Mouse (Mus musculus) hindbrain, embryonic 11.5 days (tissue): ENCODE results near the gene Defb43. TPM values are rescaled to one million over a fixed set of nuclear protein-coding genes. Genes with fewer than 3 reads are reported as not detected.

Experiments used
- ATAC-seq: fragments of 200-750 bp; cut with Nextera tagmentation; 2 replicates; pipeline ENCODE4 v1.8.0; 2017; ENCODE audit warnings: mild to moderate bottlenecking, moderate TSS enrichment, moderate library complexity; ENCODE audit not compliant: low FRiP score
- DNase-seq: peaks from one replicate; pipeline ENCODE4 v3.0.0-alpha.2; 2015; ENCODE audit warnings: low spot score
- H3K27ac ChIP-seq: fragments of 300-500 bp; sonication (generic); 2 replicates; pipeline ENCODE4 v1.5.1; 2014; ENCODE audit warnings: mild to moderate bottlenecking, low read depth, low read length
- H3K27me3 ChIP-seq: fragments of 300-500 bp; sonication (generic); 2 replicates; pipeline ENCODE4 v1.6.1; 2014; ENCODE audit warnings: mild to moderate bottlenecking, low read length, moderate library complexity, mixed read lengths; ENCODE audit not compliant: control insufficient read depth, insufficient read depth
- H3K36me3 ChIP-seq: fragments of 300-500 bp; sonication (generic); 2 replicates; pipeline ENCODE4 v1.6.1; 2014; ENCODE audit warnings: mild to moderate bottlenecking, low read length, moderate library complexity, mixed read lengths; ENCODE audit not compliant: control insufficient read depth, insufficient read depth
- H3K4me1 ChIP-seq: fragments of 300-500 bp; sonication (generic); replicated peaks from 2 replicates; pipeline ENCODE4 v1.6.1; 2014; ENCODE audit warnings: low read length, mixed read lengths; ENCODE audit not compliant: control insufficient read depth, insufficient read depth
- H3K4me2 ChIP-seq: fragments of 300-500 bp; sonication (generic); replicated peaks from 2 replicates; pipeline ENCODE4 v1.6.1; 2014; ENCODE audit warnings: mild to moderate bottlenecking, low read depth, low read length
- H3K4me3 ChIP-seq: fragments of 300-500 bp; sonication (generic); 2 replicates; pipeline ENCODE4 v1.5.1; 2014; ENCODE audit warnings: low read depth, low read length
- H3K9ac ChIP-seq: fragments of 300-500 bp; sonication (generic); 2 replicates; pipeline ENCODE4 v1.6.1; 2014; ENCODE audit warnings: low read depth, low read length
- H3K9me3 ChIP-seq: fragments of 300-500 bp; sonication (generic); 2 replicates; pipeline ENCODE4 v1.6.1; 2016; ENCODE audit warnings: low read length; ENCODE audit not compliant: control insufficient read depth
- WGBS: fragments of 180-500 bp; shearing (Covaris S2); extraction: QIAGEN DNeasy Blood & Tissue Kit; methylation state at CpG from one replicate; pipeline ENCODE4 v1.1.7; 2014; 5-methylcytosine and 5-hydroxymethylcytosine counted together
- polyA plus RNA-seq: library from polyadenylated mRNA; unstranded; fragments of >200 nt; fragmentation: Nextera tagmentation; extraction: Ambion mirVana; gene quantifications from 2 replicates; pipeline ENCODE4 v1.2.1, GENCODE M21; 2014

Defb43 gene
- polyA plus RNA-seq, result not detected in 2 replicates

DNA sequence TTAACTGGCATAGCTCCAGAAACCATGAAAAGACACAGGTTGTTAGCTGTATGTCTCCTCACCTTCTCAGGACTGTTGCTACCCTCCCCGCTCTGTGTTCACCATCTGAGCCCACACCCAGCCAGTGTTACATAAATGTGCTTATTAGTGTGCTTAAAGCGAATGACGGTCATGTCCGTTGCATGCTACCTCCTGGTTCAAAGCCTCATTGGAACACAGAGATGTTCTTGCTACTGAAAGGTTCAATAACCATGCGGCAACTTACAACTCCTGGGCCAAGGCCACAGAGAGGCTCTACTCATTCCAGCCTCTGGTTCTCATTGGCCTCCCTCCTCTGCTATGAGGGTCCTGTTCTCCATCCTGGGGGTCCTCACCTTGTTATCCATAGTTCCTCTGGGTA, at the start of gene Defb43:
TSS of gene Defb43 (plus strand) at position 301 of the 400 bp plus-strand sequence.
- Histone ChIP-seq H3K9ac (no peak within 1 kb of the TSS), H3K4me3 (no peak within 1 kb of the TSS), H3K27me3 (no peaks in the 10 kb centered on the region), H3K36me3 (no peaks in the 10 kb centered on the region), H3K4me1 (no peaks in the 10 kb centered on the region), H3K27ac (no peak within 1 kb of the TSS), H3K4me2 (no peak within 1 kb of the TSS), H3K9me3 (no peaks in the 10 kb centered on the region)
- ATAC-seq (no peak), DNase-seq (no peak)
- 97% methylated on average over 5 of the region's 5 CpGs for WGBS

DNA sequence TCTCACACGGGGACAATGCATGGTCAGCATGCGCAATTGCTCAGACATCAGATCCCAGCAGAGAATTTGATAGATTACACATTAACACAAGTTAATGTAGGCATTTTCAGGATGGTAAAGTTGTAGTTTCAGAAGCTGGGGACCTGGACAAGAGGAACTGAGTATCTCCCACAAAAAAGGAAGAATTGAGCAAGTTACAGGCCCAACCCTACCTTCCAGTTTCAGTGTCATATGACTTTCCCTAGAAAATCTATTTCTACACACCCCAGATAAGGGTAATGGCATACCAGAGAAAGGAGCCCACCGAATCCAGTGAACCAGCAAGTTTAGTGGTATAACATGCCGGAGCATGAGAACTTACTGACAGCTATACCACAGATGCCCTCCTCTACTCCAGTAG, 47.9 kb upstream of the Defb43 start:
- H3K4me1 ChIP-seq, result no peaks in the 10 kb centered on the region
- H3K9ac ChIP-seq, result no peak overlapping the region
- no peaks in the 10 kb centered on the region for H3K9me3 ChIP-seq
- no peak for DNase-seq
- no peak overlapping the region for H3K4me3 ChIP-seq
- no peak overlapping the region for H3K4me2 ChIP-seq
- no peaks in the 10 kb centered on the region for H3K27me3 ChIP-seq
- H3K36me3 ChIP-seq, result 0 out of 2 replicates have a peak, but pooled peaks cover 2% of the 10 kb centered on the region
- 78% methylated on average over 4 of the region's 4 CpGs for whole genome bisulfite sequencing
- no peak overlapping the region for H3K27ac ChIP-seq
- no peak for ATAC-seq

DNA sequence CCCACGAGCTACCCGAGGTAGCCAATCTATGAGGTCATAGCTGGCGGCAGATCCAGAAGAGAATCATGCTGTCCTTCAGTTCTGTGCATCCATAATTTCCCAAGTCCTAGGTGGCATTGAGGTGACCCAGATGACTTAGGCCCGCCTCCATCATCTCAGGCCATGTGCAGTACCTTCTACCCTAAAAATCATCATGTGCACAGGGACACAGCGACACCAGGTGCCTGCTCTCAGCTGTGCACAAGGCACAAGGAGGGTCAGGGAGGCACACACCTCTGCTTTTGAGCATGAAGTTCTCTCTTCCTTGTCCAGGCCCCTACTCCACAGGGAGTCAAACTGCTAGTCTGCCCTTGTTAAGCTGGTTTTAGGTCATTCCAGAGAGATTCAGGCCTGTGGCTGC, 46.2 kb upstream of the Defb43 start:
- no peak overlapping the region for H3K27ac ChIP-seq
- no peaks in the 10 kb centered on the region for H3K4me1 ChIP-seq
- H3K36me3 ChIP-seq, result no peaks in the 10 kb centered on the region
- H3K4me3 ChIP-seq, result no peak overlapping the region
- H3K27me3 ChIP-seq, result no peaks in the 10 kb centered on the region
- DNase-seq, result no peak
- H3K4me2 ChIP-seq, result no peak overlapping the region
- ATAC-seq, result no peak
- WGBS, result 84% methylated on average over 5 of the region's 5 CpGs
- H3K9me3 ChIP-seq, result no peaks in the 10 kb centered on the region
- no peak overlapping the region for H3K9ac ChIP-seq

DNA sequence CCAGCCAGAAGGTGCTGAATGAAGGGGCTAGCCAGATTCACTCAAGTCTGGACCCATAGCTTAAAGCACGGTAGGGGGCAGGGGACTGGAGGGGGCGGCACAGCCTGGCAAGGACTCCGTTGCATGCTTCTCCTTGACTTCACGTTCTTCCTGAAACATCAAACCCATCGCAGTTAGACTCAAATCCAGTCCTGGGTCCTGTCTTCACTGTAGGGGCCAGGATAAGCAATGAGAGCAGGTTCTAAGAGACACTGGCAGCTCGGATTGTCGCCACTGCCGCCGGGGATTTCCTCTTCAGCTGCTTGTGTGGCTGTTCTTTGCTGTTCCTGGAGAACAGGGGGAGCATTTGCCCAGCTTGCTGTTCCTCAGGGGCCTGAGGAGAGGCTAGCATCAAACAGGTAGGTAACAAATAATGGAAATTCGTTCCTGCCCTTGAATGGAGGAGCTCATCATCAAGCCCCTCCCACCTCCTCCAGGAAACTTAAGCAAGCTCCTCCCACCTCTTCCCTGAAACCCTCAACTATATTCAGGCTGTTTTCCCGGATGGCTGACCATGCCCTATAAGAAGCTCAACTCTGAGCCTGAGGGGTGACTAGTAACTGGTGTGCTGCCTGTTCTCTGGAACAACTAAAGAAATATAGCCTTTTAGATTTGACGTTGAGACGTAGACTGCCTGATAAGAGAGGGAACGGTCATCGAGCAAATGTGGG, 45.6 kb upstream of the Defb43 start:
- H3K27ac ChIP-seq, result no peak overlapping the region

DNA sequence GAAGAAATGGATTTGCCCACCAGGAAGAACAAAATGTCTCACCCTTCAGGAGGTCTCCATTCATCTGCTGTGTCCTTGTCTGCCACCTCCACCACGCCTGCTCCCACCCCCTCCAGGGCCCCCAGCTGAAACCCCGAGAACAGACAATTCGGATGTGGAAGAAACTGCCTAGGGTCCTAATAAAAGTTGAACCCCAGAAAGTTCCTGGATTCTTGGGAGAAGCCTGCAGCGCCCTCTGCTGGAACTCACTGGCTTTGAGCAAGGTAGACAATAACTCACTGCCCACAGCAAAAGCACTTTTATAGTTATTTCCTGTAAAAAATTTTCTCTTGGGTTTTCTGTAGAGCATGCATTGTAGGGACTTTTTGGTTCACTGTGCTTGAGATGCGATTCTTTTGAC, 36.5 kb upstream of the Defb43 start:
- DNase-seq, result peak; percentile 83
- Histone ChIP-seq H3K4me1 (no peaks in the 10 kb centered on the region), H3K36me3 (no peaks in the 10 kb centered on the region), H3K9me3 (no peaks in the 10 kb centered on the region), H3K27me3 (no peaks in the 10 kb centered on the region), H3K4me2 (no peak overlapping the region), H3K27ac (no peak overlapping the region), H3K4me3 (no peak overlapping the region), H3K9ac (no peak overlapping the region)
- WGBS, result 14% methylated on average over 5 of the region's 5 CpGs
- no peak for ATAC-seq

More for the DNA sequence above, 45.6 kb upstream of the Defb43 start:
- peak; percentile 21 for DNase-seq
- Histone ChIP-seq H3K27me3 (no peaks in the 10 kb centered on the region), H3K4me3 (no peak overlapping the region), H3K4me1 (no peaks in the 10 kb centered on the region), H3K36me3 (no peaks in the 10 kb centered on the region), H3K4me2 (no peak overlapping the region; the same call in 1 of the 2 replicates), H3K9me3 (no peaks in the 10 kb centered on the region), H3K9ac (no peak overlapping the region)
- ATAC-seq, result no peak
- WGBS, result 35% methylated on average over 15 of the region's 15 CpGs

DNA sequence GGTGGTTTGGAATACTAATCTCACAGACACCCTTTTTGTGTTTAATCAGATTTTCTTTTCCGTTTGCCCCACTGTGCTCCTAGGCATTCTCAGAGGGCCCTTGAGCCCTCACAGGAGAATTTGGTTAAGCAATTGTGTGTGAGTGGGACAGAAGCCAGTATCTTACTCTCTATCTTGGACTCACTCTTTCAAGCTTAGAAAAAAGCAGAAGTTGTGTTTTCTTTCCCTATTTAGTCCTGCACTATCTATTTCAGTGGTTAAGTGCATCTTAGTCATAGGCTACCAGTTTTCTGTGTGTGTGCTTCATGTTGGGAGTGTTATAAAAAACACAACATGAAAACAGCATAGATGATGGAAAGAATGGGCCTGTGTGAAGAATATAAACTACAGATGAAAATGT, 31.8 kb upstream of the Defb43 start:
- H3K9ac ChIP-seq, result no peak overlapping the region
- DNase-seq (no peak), ATAC-seq (no peak)
- WGBS, result 78% methylated on average over 1 of the region's 1 CpGs
- no peaks in the 10 kb centered on the region for H3K4me1 ChIP-seq
- H3K9me3 ChIP-seq, result no peaks in the 10 kb centered on the region
- no peak overlapping the region for H3K4me2 ChIP-seq
- H3K4me3 ChIP-seq, result no peak overlapping the region
- H3K27me3 ChIP-seq, result no peaks in the 10 kb centered on the region
- H3K36me3 ChIP-seq, result no peaks in the 10 kb centered on the region
- H3K27ac ChIP-seq, result no peak overlapping the region

DNA sequence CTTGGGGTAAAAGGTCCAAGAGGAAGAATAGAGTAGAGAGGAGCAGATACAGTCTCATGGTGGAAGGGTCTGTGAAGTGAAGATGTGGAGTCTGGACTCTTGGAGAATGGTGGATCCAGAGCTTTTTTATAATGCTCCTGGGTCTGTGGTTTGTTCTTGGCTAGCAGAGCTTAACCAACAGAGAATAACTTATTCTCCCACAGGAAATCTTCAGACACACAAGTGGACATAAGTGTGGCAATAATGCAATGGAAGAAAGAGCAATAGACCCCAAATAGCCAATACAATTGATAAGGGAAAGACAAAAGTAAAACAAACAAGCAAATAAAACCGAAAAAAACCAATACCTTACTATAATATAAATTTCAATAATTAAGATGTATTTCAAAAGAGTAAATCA, 27.2 kb upstream of the Defb43 start, which contains the start of gene Defb48:
TSS of gene Defb48 (minus strand) at position 101 of the 400 bp plus-strand sequence.
- Histone ChIP-seq H3K4me1 (no peaks in the 10 kb centered on the region), H3K27ac (no peak within 1 kb of the TSS), H3K27me3 (no peaks in the 10 kb centered on the region), H3K36me3 (no peaks in the 10 kb centered on the region), H3K9me3 (no peaks in the 10 kb centered on the region), H3K4me2 (no peak within 1 kb of the TSS), H3K4me3 (no peak within 1 kb of the TSS), H3K9ac (no peak within 1 kb of the TSS)
- DNase-seq, result no peak
- 78% methylated on average over 1 of the region's 1 CpGs for WGBS
- ATAC-seq, result no peak

DNA sequence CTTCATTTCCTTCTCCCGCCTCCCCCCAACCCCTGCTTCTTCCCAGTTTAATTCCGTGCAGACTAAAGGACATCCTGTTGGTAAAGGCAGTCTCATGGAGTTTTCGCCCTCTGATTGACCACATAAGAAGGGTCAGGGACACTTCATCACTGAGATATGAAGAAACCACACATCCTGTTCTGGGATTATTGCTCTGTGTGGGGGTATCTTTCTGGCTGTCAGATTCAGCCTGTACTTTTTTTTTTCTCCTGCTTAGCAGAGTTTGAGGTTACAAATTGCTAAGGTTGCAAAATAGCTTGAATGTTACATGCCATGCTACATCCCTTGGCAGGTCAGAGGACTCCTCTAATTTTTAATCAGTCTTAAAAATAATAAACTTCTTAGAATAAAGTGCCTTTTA, 20.3 kb upstream of the Defb43 start:
- DNase-seq (no peak), ATAC-seq (no peak)
- no peak overlapping the region for H3K4me2 ChIP-seq
- H3K27me3 ChIP-seq, result no peaks in the 10 kb centered on the region
- no peaks in the 10 kb centered on the region for H3K9me3 ChIP-seq
- H3K36me3 ChIP-seq, result no peaks in the 10 kb centered on the region
- no peak overlapping the region for H3K4me3 ChIP-seq
- H3K4me1 ChIP-seq, result no peaks in the 10 kb centered on the region
- no peak overlapping the region for H3K9ac ChIP-seq
- no peak overlapping the region for H3K27ac ChIP-seq
- WGBS, result 83% methylated on average over 3 of the region's 3 CpGs

DNA sequence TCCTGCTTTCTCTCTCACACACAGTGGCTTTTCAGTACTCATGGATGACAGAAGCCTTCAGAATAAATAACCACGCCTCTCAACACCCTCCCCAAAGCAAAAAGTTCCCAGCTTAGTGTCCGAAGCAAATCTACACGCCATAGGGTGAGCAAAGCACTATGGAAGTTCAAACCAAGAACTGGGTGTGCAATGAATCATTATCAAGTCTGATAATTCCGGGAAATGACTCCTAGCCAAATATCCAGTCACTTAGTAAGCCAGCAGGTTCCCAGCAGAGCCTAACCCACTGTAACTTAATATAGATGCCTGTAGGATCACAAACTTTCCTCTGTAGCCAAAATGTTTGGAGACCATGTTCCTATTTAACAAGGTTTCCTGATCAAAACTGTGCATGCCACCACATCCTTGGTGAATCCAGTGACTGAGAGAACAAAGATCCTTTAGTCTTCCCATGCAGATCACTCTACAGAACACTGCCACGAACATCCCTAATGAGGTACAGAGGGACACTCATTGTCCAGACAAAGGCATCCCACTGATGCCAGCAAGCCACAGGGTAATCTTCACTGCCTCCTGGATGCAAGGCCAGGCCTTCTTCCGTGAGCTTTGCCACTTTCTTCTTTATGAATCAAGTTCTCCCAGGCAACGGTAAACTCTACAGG, 19.6 kb upstream of the Defb43 start:
- H3K4me1 ChIP-seq, result no peaks in the 10 kb centered on the region
- WGBS, result 71% methylated on average over 7 of the region's 7 CpGs
- DNase-seq (no peak), ATAC-seq (no peak)
- H3K27ac ChIP-seq, result no peak overlapping the region
- H3K36me3 ChIP-seq, result no peaks in the 10 kb centered on the region
- no peaks in the 10 kb centered on the region for H3K9me3 ChIP-seq
- H3K27me3 ChIP-seq, result no peaks in the 10 kb centered on the region
- no peak overlapping the region for H3K4me3 ChIP-seq
- no peak overlapping the region for H3K4me2 ChIP-seq
- no peak overlapping the region for H3K9ac ChIP-seq
